Mouse (Mus musculus): ENCODE results near the gene Ctbs. TPM values are rescaled to one million over a fixed set of nuclear protein-coding genes. Genes with fewer than 3 reads are reported as not detected.
A peak's percentile ranks its signal among the peaks of the same experiment; 100 is the strongest.

Gene Ctbs
- polyA plus RNA-seq, 1 experiment, result 2.5 TPM

DNA sequence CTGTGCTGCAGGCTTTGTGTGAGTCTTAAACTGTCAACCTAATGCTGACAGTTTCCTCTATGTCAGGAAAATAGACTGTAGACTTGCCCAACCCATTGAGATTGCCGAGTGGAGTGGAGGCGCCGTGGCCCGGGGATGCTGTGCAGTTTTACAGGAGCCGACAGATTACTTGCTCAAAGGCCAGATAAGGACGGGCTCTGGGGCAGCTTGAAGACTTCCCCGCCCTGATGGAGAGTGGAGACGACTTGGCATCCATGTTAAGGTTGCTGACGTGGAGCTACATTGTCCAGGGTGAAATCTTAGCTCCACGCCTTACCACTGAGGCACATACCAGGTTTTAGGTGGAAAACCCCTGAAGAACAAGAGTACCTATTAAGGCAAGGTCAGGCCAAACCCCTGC lies 1.2 kb upstream of the Ctbs start:
- Histone ChIP-seq H3K4me3 (ENCODE audit: control insufficient read depth, insufficient read depth, low read length) (no peak overlapping the region), H3K4me1 (replicated peaks; ENCODE audit: control insufficient read depth, insufficient read depth, low read length) (peaks cover 7% of the 10 kb centered on the region), H3K27ac (ENCODE audit: control insufficient read depth, insufficient read depth, low read length) (no peak overlapping the region), H3K36me3 (ENCODE audit: control insufficient read depth, insufficient read depth, low read length) (no peaks in the 10 kb centered on the region), H3K27me3 (ENCODE audit: control insufficient read depth, insufficient read depth, low read length) (no peaks in the 10 kb centered on the region)
- 96% methylated on average over 10 of the region's 10 CpGs for WGBS
- DNase-seq, result no peak
- TF ChIP-seq CTCF (IDR thresholded peaks at IDR 0.05; ENCODE audit: borderline replicate concordance, control insufficient read depth, extremely low read depth, insufficient read depth, low read length, poor library complexity) (no peak), POLR2A (IDR thresholded peaks at IDR 0.05; ENCODE audit: control insufficient read depth, extremely low read depth, insufficient read depth, low read length, poor library complexity) (no peak)

DNA sequence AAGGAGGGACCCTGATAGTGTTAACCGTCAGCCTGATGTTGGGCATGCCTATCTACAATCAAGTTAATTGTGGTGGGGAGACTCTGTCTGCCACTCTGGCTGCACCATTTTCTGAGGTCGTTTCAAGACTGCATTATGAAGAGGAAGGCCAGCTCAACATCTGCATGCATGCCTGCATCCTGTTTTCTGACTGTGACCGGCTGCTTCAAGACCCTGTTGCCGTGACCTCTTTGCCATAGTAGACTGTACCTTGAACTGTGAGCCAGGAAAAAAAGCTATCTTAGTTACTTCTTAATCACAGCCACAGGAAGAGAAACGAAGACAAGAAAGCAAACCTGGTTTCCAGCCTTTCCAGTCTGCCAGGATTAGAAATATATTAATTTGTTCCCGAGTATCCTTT lies 626 bp upstream of the Ctbs start:
- Histone ChIP-seq H3K4me1 (replicated peaks; ENCODE audit: control insufficient read depth, insufficient read depth, low read length) (peaks cover 7% of the 10 kb centered on the region), H3K27ac (ENCODE audit: control insufficient read depth, insufficient read depth, low read length) (no peak overlapping the region), H3K4me3 (ENCODE audit: control insufficient read depth, insufficient read depth, low read length) (no peak overlapping the region), H3K27me3 (ENCODE audit: control insufficient read depth, insufficient read depth, low read length) (no peaks in the 10 kb centered on the region), H3K36me3 (ENCODE audit: control insufficient read depth, insufficient read depth, low read length) (no peaks in the 10 kb centered on the region)
- 67% methylated on average over 6 of the region's 6 CpGs for WGBS
- TF ChIP-seq POLR2A (IDR thresholded peaks at IDR 0.05; ENCODE audit: control insufficient read depth, extremely low read depth, insufficient read depth, low read length, poor library complexity) (no peak), CTCF (IDR thresholded peaks at IDR 0.05; ENCODE audit: borderline replicate concordance, control insufficient read depth, extremely low read depth, insufficient read depth, low read length, poor library complexity) (no peak)
- DNase-seq, result no peak

DNA sequence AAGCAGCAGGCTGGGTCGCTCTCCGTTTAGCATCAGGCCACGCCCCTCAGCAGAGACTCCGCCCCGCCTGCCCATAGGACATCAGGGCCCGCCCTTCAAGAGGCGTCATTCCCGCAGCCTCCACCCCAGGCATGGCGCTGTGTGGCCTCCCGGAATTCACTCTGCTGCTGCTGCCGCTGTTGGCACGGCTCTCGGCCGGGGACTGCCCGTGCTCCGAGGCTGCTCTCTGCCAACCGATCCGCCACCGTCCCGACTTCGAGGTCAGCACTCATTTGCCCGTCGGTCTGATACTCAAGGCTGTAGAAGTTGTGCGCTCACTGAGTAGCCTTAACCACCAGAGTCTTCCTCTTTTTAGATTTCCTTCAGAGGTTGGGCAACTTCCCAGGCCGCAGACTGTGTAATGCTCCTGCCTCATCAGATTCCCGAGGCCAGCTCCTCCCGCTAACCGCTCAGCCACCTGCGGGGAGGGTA lies 811 bp downstream of the Ctbs start:
- H3K36me3 ChIP-seq (ENCODE audit: control insufficient read depth, insufficient read depth, low read length), result no peaks in the 10 kb centered on the region
- peak overlapping the region; percentile 0; the same call in 1 of the 2 replicates for H3K27ac ChIP-seq (ENCODE audit: control insufficient read depth, insufficient read depth, low read length)
- peak; percentile 94 for DNase-seq
- H3K4me1 ChIP-seq (replicated peaks; ENCODE audit: control insufficient read depth, insufficient read depth, low read length), result peaks cover 7% of the 10 kb centered on the region
- TF ChIP-seq POLR2A (IDR thresholded peaks at IDR 0.05; ENCODE audit: control insufficient read depth, extremely low read depth, insufficient read depth, low read length, poor library complexity), result peak; percentile 80
- peak; percentile 59; the same call in 1 of the 2 replicates for TF ChIP-seq CTCF (IDR thresholded peaks at IDR 0.05; ENCODE audit: borderline replicate concordance, control insufficient read depth, extremely low read depth, insufficient read depth, low read length, poor library complexity)
- under 1% methylated on average over 29 of the region's 29 CpGs for WGBS
- peak overlapping the region; percentile 86 for H3K4me3 ChIP-seq (ENCODE audit: control insufficient read depth, insufficient read depth, low read length)
- H3K27me3 ChIP-seq (ENCODE audit: control insufficient read depth, insufficient read depth, low read length), result no peaks in the 10 kb centered on the region

DNA sequence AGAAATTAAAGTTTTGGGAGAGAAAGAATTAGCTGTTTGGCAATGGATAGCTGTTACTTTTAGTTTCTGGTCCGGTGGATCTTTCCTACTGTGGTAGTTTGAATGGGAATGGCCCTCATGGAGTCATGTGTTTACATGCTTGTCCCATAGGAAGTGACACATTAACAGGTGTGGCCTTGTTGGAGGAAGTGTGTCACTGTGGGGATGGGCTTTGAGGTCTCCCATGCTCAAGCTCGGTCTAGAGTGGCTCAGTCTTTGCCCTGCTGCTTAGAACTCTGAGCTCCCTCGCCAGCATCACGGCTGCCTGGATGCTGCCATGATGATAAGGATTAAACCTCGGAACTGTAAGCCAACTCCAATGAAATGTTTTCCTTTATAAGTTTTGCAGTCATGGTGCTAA lies 1.8 kb downstream of the Ctbs start:
- 96% methylated on average over 5 of the region's 5 CpGs for WGBS
- DNase-seq, result no peak
- Histone ChIP-seq H3K4me3 (ENCODE audit: control insufficient read depth, insufficient read depth, low read length) (no peak overlapping the region), H3K36me3 (ENCODE audit: control insufficient read depth, insufficient read depth, low read length) (no peaks in the 10 kb centered on the region), H3K4me1 (replicated peaks; ENCODE audit: control insufficient read depth, insufficient read depth, low read length) (peaks cover 7% of the 10 kb centered on the region), H3K27me3 (ENCODE audit: control insufficient read depth, insufficient read depth, low read length) (no peaks in the 10 kb centered on the region), H3K27ac (ENCODE audit: control insufficient read depth, insufficient read depth, low read length) (no peak overlapping the region)
- TF ChIP-seq POLR2A (IDR thresholded peaks at IDR 0.05; ENCODE audit: control insufficient read depth, extremely low read depth, insufficient read depth, low read length, poor library complexity), result no peak
- TF ChIP-seq CTCF (IDR thresholded peaks at IDR 0.05; ENCODE audit: borderline replicate concordance, control insufficient read depth, extremely low read depth, insufficient read depth, low read length, poor library complexity), result no peak

DNA sequence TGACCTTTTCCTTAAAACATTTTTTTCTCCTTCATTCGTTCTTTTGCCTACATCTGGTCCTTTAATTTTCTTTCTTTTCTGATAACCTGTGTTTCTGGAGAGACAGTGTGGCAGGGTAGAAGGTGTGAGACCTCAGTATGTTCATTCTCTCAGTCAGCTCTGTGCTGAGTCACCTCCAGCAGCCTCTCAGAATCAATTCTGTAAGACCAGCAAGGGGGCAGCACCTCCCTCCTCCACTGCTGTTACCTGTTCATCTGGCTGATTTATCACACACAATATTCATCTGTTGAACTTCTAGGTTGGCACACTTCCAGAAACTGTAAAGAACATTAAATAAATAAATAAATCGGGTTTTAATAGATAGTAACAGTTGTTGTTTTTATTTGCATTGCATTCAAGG lies 13.3 kb downstream of the Ctbs start:
- Histone ChIP-seq H3K27me3 (ENCODE audit: control insufficient read depth, insufficient read depth, low read length) (no peaks in the 10 kb centered on the region), H3K27ac (ENCODE audit: control insufficient read depth, insufficient read depth, low read length) (no peak overlapping the region), H3K4me1 (replicated peaks; ENCODE audit: control insufficient read depth, insufficient read depth, low read length) (no peaks in the 10 kb centered on the region), H3K4me3 (ENCODE audit: control insufficient read depth, insufficient read depth, low read length) (no peak overlapping the region), H3K36me3 (ENCODE audit: control insufficient read depth, insufficient read depth, low read length) (no peaks in the 10 kb centered on the region)
- TF ChIP-seq CTCF (IDR thresholded peaks at IDR 0.05; ENCODE audit: borderline replicate concordance, control insufficient read depth, extremely low read depth, insufficient read depth, low read length, poor library complexity) (no peak), POLR2A (IDR thresholded peaks at IDR 0.05; ENCODE audit: control insufficient read depth, extremely low read depth, insufficient read depth, low read length, poor library complexity) (no peak)
- no peak for DNase-seq
- WGBS, result 77% methylated on average over 2 of the region's 2 CpGs

DNA sequence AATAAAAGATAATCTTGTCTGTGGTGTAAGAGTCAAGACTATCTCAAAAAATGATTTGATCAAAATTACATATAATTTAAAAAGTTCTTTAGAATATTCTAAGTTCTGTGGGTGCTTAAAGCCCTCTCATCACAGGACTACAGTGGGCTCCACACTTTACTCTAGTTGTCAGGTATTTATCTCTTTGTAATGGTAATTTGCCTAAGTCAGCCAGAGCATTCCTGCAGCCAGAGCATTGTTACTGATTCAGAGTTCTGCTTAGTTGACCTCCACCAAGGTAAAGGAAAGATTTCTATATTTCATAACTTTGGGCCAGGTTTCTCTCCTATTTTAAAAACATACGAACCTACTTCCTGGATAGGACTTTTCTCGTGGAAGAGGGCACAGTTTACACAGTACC lies 19.6 kb downstream of the Ctbs start:
- Histone ChIP-seq H3K4me3 (ENCODE audit: control insufficient read depth, insufficient read depth, low read length) (no peak overlapping the region), H3K27ac (ENCODE audit: control insufficient read depth, insufficient read depth, low read length) (no peak overlapping the region), H3K36me3 (ENCODE audit: control insufficient read depth, insufficient read depth, low read length) (no peaks in the 10 kb centered on the region), H3K4me1 (replicated peaks; ENCODE audit: control insufficient read depth, insufficient read depth, low read length) (no peaks in the 10 kb centered on the region), H3K27me3 (ENCODE audit: control insufficient read depth, insufficient read depth, low read length) (no peaks in the 10 kb centered on the region)
- WGBS, result 94% methylated on average over 2 of the region's 2 CpGs
- TF ChIP-seq CTCF (IDR thresholded peaks at IDR 0.05; ENCODE audit: borderline replicate concordance, control insufficient read depth, extremely low read depth, insufficient read depth, low read length, poor library complexity), result no peak
- TF ChIP-seq POLR2A (IDR thresholded peaks at IDR 0.05; ENCODE audit: control insufficient read depth, extremely low read depth, insufficient read depth, low read length, poor library complexity), result no peak
- no peak for DNase-seq

DNA sequence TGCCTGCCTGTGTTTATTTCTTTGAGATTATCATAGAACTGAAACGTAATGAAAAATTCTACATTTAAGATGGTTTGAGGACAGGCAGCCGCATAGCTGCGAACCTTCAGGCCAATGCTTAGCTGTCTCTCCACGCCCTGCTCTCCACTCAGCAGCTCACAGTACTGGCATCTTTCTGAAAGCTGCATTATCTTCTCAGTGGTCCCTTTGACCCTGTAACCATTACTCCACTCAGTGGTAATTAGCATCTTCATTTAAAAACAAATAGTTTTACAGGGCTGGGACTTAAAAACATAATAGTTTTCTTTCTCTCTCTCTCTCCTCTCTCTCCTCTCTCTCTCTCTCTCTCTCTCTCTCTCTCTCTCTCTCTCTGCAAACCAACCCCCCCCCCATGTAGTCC lies 23.1 kb downstream of the Ctbs start:
- no peak overlapping the region for H3K27ac ChIP-seq (ENCODE audit: control insufficient read depth, insufficient read depth, low read length)
- H3K4me1 ChIP-seq (replicated peaks; ENCODE audit: control insufficient read depth, insufficient read depth, low read length), result no peaks in the 10 kb centered on the region
- no peak overlapping the region for H3K4me3 ChIP-seq (ENCODE audit: control insufficient read depth, insufficient read depth, low read length)
- DNase-seq, result no peak
- WGBS, result 97% methylated on average over 4 of the region's 4 CpGs
- no peak for TF ChIP-seq CTCF (IDR thresholded peaks at IDR 0.05; ENCODE audit: borderline replicate concordance, control insufficient read depth, extremely low read depth, insufficient read depth, low read length, poor library complexity)
- no peak for TF ChIP-seq POLR2A (IDR thresholded peaks at IDR 0.05; ENCODE audit: control insufficient read depth, extremely low read depth, insufficient read depth, low read length, poor library complexity)
- H3K36me3 ChIP-seq (ENCODE audit: control insufficient read depth, insufficient read depth, low read length), result no peaks in the 10 kb centered on the region
- no peaks in the 10 kb centered on the region for H3K27me3 ChIP-seq (ENCODE audit: control insufficient read depth, insufficient read depth, low read length)

All from thymus, adult 2 months (tissue).